Mouse (Mus musculus) layer of hippocampus, adult 9-11 months (tissue): Measurements from ENCODE around the gene Gm3138.
"Not testable (repeated sequence)": the region's sequence is repeated elsewhere in the genome, so short reads cannot be mapped to it uniquely, and the experiment has no call there.

ENCODE experiments used
- DNase-seq: peaks from one replicate; pipeline ENCODE4 v3.0.0; 2022

Gm3138 gene

GRCm38 (mm10) chr14:4249331-4249730, at the start of gene Gm3138:
Gene Gm3138, plus strand, starts transcription at chr14:4249631.
- not testable (repeated sequence) for DNase-seq

- not testable (repeated sequence) for DNase-seq
Measured at GRCm38 (mm10) chr14:4269238-4269950, 20.0 kb downstream of the Gm3138 start.

DNA sequence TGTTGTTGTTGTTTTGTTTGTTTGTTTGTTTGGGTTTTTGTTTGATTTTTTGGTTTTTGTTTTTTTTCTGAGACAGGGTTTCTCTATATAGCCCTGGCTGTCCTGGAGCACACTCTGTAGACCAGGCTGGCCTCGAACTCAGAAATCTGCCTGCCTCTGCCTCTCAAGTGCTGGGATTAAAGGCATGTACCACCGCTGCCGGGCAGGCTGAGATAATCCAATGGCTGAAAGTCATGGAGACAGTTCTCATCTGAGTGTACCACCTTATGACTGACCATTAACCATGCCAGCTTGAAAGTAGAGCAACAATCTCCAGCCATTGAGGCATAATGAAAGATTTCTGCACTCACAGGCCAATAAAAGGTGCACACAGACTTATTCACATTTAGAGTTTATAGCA, 30.4 kb downstream of the Gm3138 start:
- DNase-seq, result not testable (repeated sequence)
